In genomic region chr4:155577132-155577531, GRCm38 (mm10) we compare ENCODE assay signal across 21 mouse cellular contexts. TPM values are rescaled to one million over a fixed set of nuclear protein-coding genes. Genes with fewer than 3 reads are reported as not detected.
DNase-seq lines count a peak whose midpoint lies in the region; ATAC-seq and TF ChIP-seq lines count a peak whose summit lies in the region.
"Had no signal": no experiment of that assay in that cellular context is flagged by ENCODE, and none has a peak within 500 bp of the region (broad histone marks: within the 10 kb centered on the region; RNA-seq: fewer than 3 reads in every experiment).

No protein-coding gene starts in this region.

- peaks cover 32% of the 10 kb centered on the region for H3K36me3 ChIP-seq in heart, embryonic 12.5 days
- peaks cover 10% of the 10 kb centered on the region for H3K36me3 ChIP-seq in liver, adult 2 months (ENCODE audit: control insufficient read depth, insufficient read depth, low read length)

- TF ChIP-seq CTCF in liver, adult 2 months (IDR thresholded peaks at IDR 0.05; ENCODE audit: low read depth, low read length), result no peak

- no peak for TF ChIP-seq POLR2A in liver, adult 2 months (IDR thresholded peaks at IDR 0.05; ENCODE audit: extremely low read depth, insufficient read depth, low read length)

- 88% methylated on average over 9 of the region's 9 CpGs for WGBS in heart, embryonic 12.5 days
- WGBS in liver, adult 2 months, result 31% methylated on average over 9 of the region's 9 CpGs

- 0 out of 2 replicates have a peak, but pooled peaks have one; percentile 21 for ATAC-seq in heart, embryonic 12.5 days (ENCODE audit: insufficient number of reproducible peaks, low FRiP score)
- ATAC-seq: inflammation-experienced regulatory T-cells, adult 6 months; lung, postnatal 0 days had no signal

- peaks cover 21% of the 10 kb centered on the region; the same call in 1 of the 2 replicates for H3K79me2 ChIP-seq in liver, adult 2 months (ENCODE audit: control insufficient read depth, insufficient read depth, low read length)

- H3K9ac ChIP-seq in heart, embryonic 12.5 days, result no peak overlapping the region
- H3K9ac ChIP-seq in liver, adult 2 months (ENCODE audit: low read depth, low read length), result peak overlapping the region; percentile 58
- H3K9ac ChIP-seq: embryonic facial prominence, embryonic 15.5 days; hindbrain, embryonic 13.5 days; liver, embryonic 15.5 days; neural tube, embryonic 13.5 days; stomach, embryonic 15.5 days had no signal

- no peak overlapping the region for H3K27ac ChIP-seq in heart, embryonic 12.5 days (ENCODE audit: poor library complexity, severe bottlenecking)
- H3K27ac ChIP-seq in liver, adult 2 months (replicated peaks; ENCODE audit: insufficient read depth, low read depth, low read length), result peak overlapping the region; percentile 89
- H3K27ac ChIP-seq: embryonic facial prominence, embryonic 15.5 days; hindbrain, embryonic 13.5 days; limb, embryonic 10.5 days; liver, embryonic 15.5 days; neural tube, embryonic 13.5 days; stomach, embryonic 15.5 days had no signal

- H3K9me3 ChIP-seq in heart, embryonic 12.5 days (replicated peaks), result no peaks in the 10 kb centered on the region
- H3K9me3 ChIP-seq: embryonic facial prominence, embryonic 15.5 days; hindbrain, embryonic 13.5 days; limb, embryonic 10.5 days; liver, embryonic 15.5 days; neural tube, embryonic 13.5 days; stomach, embryonic 15.5 days had no signal

- no peaks in the 10 kb centered on the region for H3K4me1 ChIP-seq in heart, embryonic 12.5 days (replicated peaks)
- peaks cover 44% of the 10 kb centered on the region for H3K4me1 ChIP-seq in liver, adult 2 months (ENCODE audit: control insufficient read depth, insufficient read depth, low read length)
- H3K4me1 ChIP-seq: embryonic facial prominence, embryonic 15.5 days; hindbrain, embryonic 13.5 days; limb, embryonic 10.5 days; neural tube, embryonic 13.5 days; stomach, embryonic 15.5 days had no signal

- H3K4me3 ChIP-seq in heart, embryonic 12.5 days, result no peak overlapping the region
- H3K4me3 ChIP-seq in liver, adult 2 months (ENCODE audit: insufficient read depth, low read depth, low read length), result no peak overlapping the region
- H3K4me3 ChIP-seq: embryonic facial prominence, embryonic 15.5 days; hindbrain, embryonic 13.5 days; limb, embryonic 10.5 days; liver, embryonic 15.5 days; neural tube, embryonic 13.5 days; stomach, embryonic 15.5 days had no signal

- no peak overlapping the region for H3K4me2 ChIP-seq in heart, embryonic 12.5 days
- H3K4me2 ChIP-seq: embryonic facial prominence, embryonic 15.5 days; heart, embryonic 11.5 days; hindbrain, embryonic 13.5 days; liver, embryonic 15.5 days; neural tube, embryonic 13.5 days; stomach, embryonic 15.5 days had no signal

- no peaks in the 10 kb centered on the region for H3K27me3 ChIP-seq in heart, embryonic 12.5 days (replicated peaks)
- no peaks in the 10 kb centered on the region for H3K27me3 ChIP-seq in liver, adult 2 months (ENCODE audit: control insufficient read depth, insufficient read depth, low read length)
- H3K27me3 ChIP-seq: embryonic facial prominence, embryonic 15.5 days; hindbrain, embryonic 13.5 days; liver, embryonic 15.5 days; neural tube, embryonic 13.5 days; stomach, embryonic 15.5 days had no signal

- DNase-seq in adrenal gland, adult (ENCODE audit: inconsistent age in 2 of 2, low spot score in 1 of 2), result peak; percentile 78 to 91
- DNase-seq in adrenal gland, adult 18-20 months (ENCODE audit: low spot score in 2 of 2), result no peak
- DNase-seq in heart, postnatal 4 days, result no peak
- DNase-seq in liver, adult 2 months (ENCODE audit: extremely low read depth, low read depth, low spot score), result peak; percentile 99
- DNase-seq in liver, result no peak
- DNase-seq in adrenal gland, postnatal 14 days, result peak; percentile 73
- no peak for DNase-seq in cerebellum, adult 9-10 months
- DNase-seq: cerebellum, postnatal 25 days; heart, postnatal 14 days; midbrain, embryonic 14.5 days; right cerebral cortex, postnatal 14 days had no signal

RNA-seq across cellular contexts. Expression of gene Nadk, which starts 15.0 kb away (rescaled TPM):
- total RNA-seq in adrenal gland, adult 18-20 months (2021), result 100 to 1,000 TPM; 160 to 313 TPM
- 52.0 and 52.5 TPM in 2 replicates for polyA plus RNA-seq in heart, embryonic 12.5 days (2016; fragmentation: Nextera tagmentation; extraction: Ambion mirVana)
- 10 to 100 TPM; 33.6 to 36.3 TPM for total RNA-seq in heart, postnatal 4 days (2021)
- total RNA-seq in liver, adult 2 months (2014; rRNA removed), result 163 and 201 TPM in 2 replicates
- 196 and 218 TPM in 2 replicates for polyA plus RNA-seq in liver, adult 2 months (2012; rRNA removed)
- 206 and 214 TPM in 2 replicates for total RNA-seq in adrenal gland, postnatal 14 days (2021)

RNA-seq across cellular contexts. Expression of gene Slc35e2, which starts 24.1 kb away (rescaled TPM):
- total RNA-seq in adrenal gland, adult 18-20 months (2021), result 10 to 100 TPM; 28.6 to 35.7 TPM
- 8.9 and 9.1 TPM in 2 replicates for polyA plus RNA-seq in heart, embryonic 12.5 days (2016; fragmentation: Nextera tagmentation; extraction: Ambion mirVana)
- 10 to 100 TPM; 15.6 to 16.5 TPM for total RNA-seq in heart, postnatal 4 days (2021)
- 63.5 and 65.6 TPM in 2 replicates for total RNA-seq in liver, adult 2 months (2014; rRNA removed)
- 18.5 and 19.8 TPM in 2 replicates for polyA plus RNA-seq in liver, adult 2 months (2012; rRNA removed)
- 25.8 and 30.1 TPM in 2 replicates for total RNA-seq in adrenal gland, postnatal 14 days (2021)

RNA-seq across cellular contexts. Expression of gene Cdk11b, which starts 47.5 kb away (rescaled TPM):
- 10 to 100 TPM; 56.8 to 62.0 TPM for total RNA-seq in adrenal gland, adult 18-20 months (2021)
- polyA plus RNA-seq in heart, embryonic 12.5 days (2016; fragmentation: Nextera tagmentation; extraction: Ambion mirVana), result 51.8 and 52.3 TPM in 2 replicates
- total RNA-seq in heart, postnatal 4 days (2021), result 10 to 100 TPM; 30.1 to 32.3 TPM
- total RNA-seq in liver, adult 2 months (2014; rRNA removed), result 8.5 and 11.2 TPM in 2 replicates
- polyA plus RNA-seq in liver, adult 2 months (2012; rRNA removed), result 8.8 and 10.6 TPM in 2 replicates
- total RNA-seq in adrenal gland, postnatal 14 days (2021), result 56.4 and 59.3 TPM in 2 replicates

Comparison
In these comparisons a context has a peak if more than half of its experiments do, and no peak if none do; other contexts are left out.
1. DNase-seq: peak in adrenal gland, adult (2 of 2), liver, adult 2 months (single experiment) and adrenal gland, postnatal 14 days (single experiment); none in adrenal gland, adult 18-20 months (0 of 2), heart, postnatal 4 days (single experiment), liver (single experiment) and cerebellum, adult 9-10 months (single experiment).